Mouse (Mus musculus): ENCODE data around the gene Dhcr24. TPM values are rescaled to one million over a fixed set of nuclear protein-coding genes. Genes with fewer than 3 reads are reported as not detected.
A peak's percentile ranks its signal among the peaks of the same experiment; 100 is the strongest.

Gene Dhcr24
- polyA plus RNA-seq, 1 experiment from 2014 or later = 29.3 TPM

DNA sequence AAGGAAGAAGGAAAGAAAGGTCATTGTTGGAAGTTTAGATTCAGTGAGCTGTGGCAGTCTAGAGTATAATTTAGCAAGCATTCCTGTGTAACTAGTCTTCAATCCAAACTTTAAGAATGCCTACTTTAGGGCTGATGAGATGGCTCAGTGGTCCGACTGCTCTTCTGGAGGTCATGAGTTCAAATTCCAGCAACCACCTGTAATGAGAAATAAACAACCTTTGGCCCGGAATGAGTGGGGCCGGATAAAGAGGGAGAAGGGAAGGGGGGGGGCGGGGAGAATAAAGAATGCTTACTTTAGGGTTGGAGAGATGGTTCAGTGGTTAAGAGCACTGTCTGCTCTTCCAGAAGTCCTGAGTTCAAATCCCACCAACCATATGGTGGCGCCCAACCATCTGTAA is 3.6 kb upstream of the Dhcr24 start:
- WGBS = 85% methylated on average over 5 of the region's 5 CpGs
- Histone ChIP-seq H3K27ac (ENCODE audit: low read depth, low read length) (no peak overlapping the region), H3K4me3 (ENCODE audit: low read depth, low read length) (no peak overlapping the region), H3K36me3 (ENCODE audit: control insufficient read depth, insufficient read depth, low read length) (no peaks in the 10 kb centered on the region), H3K27me3 (ENCODE audit: control insufficient read depth, insufficient read depth, low read length) (no peaks in the 10 kb centered on the region), H3K4me2 (ENCODE audit: low read depth, low read length, severe bottlenecking) (no peak overlapping the region), H3K9me3 (ENCODE audit: control insufficient read depth, low read length) (no peaks in the 10 kb centered on the region), H3K9ac (ENCODE audit: low read length) (no peak overlapping the region), H3K4me1 (replicated peaks; ENCODE audit: control insufficient read depth, insufficient read depth, low read length) (peaks cover 1% of the 10 kb centered on the region; the same call in 1 of the 2 replicates)
- ATAC-seq (replicated peaks; ENCODE audit: low FRiP score) = no peak
- DNase-seq (ENCODE audit: low spot score) = no peak

- Histone ChIP-seq H3K27me3 (ENCODE audit: control insufficient read depth, insufficient read depth, low read length) (no peaks in the 10 kb centered on the region), H3K9me3 (ENCODE audit: control insufficient read depth, low read length) (no peaks in the 10 kb centered on the region), H3K4me2 (ENCODE audit: low read depth, low read length, severe bottlenecking) (no peak overlapping the region), H3K4me1 (replicated peaks; ENCODE audit: control insufficient read depth, insufficient read depth, low read length) (peaks cover 6% of the 10 kb centered on the region), H3K27ac (ENCODE audit: low read depth, low read length) (no peak overlapping the region), H3K4me3 (ENCODE audit: low read depth, low read length) (no peak overlapping the region), H3K9ac (ENCODE audit: low read length) (no peak overlapping the region), H3K36me3 (ENCODE audit: control insufficient read depth, insufficient read depth, low read length) (no peaks in the 10 kb centered on the region)
- no CpG with 5 or more reads among the region's 1 CpGs for WGBS
- DNase-seq (ENCODE audit: low spot score) (no peak), ATAC-seq (replicated peaks; ENCODE audit: low FRiP score) (no peak)
Measured at GRCm38 (mm10) chr4:106557978-106558377, 2.9 kb upstream of the Dhcr24 start.

DNA sequence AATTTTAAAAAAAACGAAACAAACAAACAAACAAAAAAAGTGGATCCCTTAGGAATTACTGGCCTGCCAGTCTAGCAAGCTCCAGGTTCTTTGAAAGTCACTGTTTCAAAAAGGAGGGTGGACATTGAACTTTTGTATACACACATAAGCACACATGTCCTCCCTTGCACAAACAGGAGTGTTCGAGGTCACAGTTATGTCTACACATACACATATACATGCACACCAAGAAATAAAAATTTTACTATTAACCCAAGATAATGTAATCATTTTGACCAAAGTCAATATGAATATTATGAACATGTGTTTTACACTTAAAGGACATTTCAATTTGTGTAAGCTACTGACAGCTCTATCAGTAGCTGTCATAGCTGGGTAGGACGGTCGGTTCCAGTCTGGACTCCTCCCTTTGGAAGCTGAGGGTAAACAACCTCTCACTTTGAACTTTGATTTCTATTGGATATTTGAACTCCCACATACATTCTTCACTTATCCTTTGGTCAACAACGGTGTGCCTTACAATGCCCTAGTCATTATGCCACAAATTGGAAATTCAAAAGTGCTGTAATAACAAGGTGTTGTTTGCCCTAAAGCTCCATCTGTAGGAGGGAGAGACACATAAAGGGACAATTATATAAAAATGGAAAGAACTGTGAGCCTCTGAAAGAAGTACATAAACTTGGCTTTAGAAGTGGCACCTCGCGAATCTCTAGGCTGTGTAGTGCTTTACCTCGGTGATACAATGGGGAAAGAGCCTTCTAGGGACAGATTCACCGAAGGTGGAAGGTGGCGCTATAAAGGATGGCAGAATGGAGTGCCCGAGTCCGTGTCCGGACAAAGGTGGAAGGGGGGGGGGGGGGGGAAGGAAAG is 1.3 kb upstream of the Dhcr24 start:
- Histone ChIP-seq H3K9ac (ENCODE audit: low read length) (no peak overlapping the region; the same call in 1 of the 2 replicates), H3K9me3 (ENCODE audit: control insufficient read depth, low read length) (no peaks in the 10 kb centered on the region), H3K4me2 (ENCODE audit: low read depth, low read length, severe bottlenecking) (peak overlapping the region; percentile 86), H3K4me1 (replicated peaks; ENCODE audit: control insufficient read depth, insufficient read depth, low read length) (peaks cover 12% of the 10 kb centered on the region), H3K27me3 (ENCODE audit: control insufficient read depth, insufficient read depth, low read length) (no peaks in the 10 kb centered on the region), H3K4me3 (ENCODE audit: low read depth, low read length) (peak overlapping the region; percentile 91; the same call in 1 of the 2 replicates), H3K36me3 (ENCODE audit: control insufficient read depth, insufficient read depth, low read length) (no peaks in the 10 kb centered on the region), H3K27ac (ENCODE audit: low read depth, low read length) (peak overlapping the region; percentile 47; the same call in 1 of the 2 replicates)
- WGBS = 31% methylated on average over 13 of the region's 13 CpGs
- DNase-seq (ENCODE audit: low spot score) = no peak
- ATAC-seq (replicated peaks; ENCODE audit: low FRiP score) = no peak

- Histone ChIP-seq H3K27me3 (ENCODE audit: control insufficient read depth, insufficient read depth, low read length) (no peaks in the 10 kb centered on the region), H3K36me3 (ENCODE audit: control insufficient read depth, insufficient read depth, low read length) (no peaks in the 10 kb centered on the region; the same call in 1 of the 2 replicates), H3K4me2 (ENCODE audit: low read depth, low read length, severe bottlenecking) (peak overlapping the region; percentile 86), H3K9me3 (ENCODE audit: control insufficient read depth, low read length) (no peaks in the 10 kb centered on the region), H3K27ac (ENCODE audit: low read depth, low read length) (peak overlapping the region; percentile 65; the same call in 1 of the 2 replicates), H3K9ac (ENCODE audit: low read length) (peak overlapping the region; percentile 48), H3K4me3 (ENCODE audit: low read depth, low read length) (peak overlapping the region; percentile 91), H3K4me1 (replicated peaks; ENCODE audit: control insufficient read depth, insufficient read depth, low read length) (peaks cover 12% of the 10 kb centered on the region)
- under 1% methylated on average over 20 of the region's 20 CpGs for WGBS
- ATAC-seq (replicated peaks; ENCODE audit: low FRiP score) = no peak
- peak; percentile 55 for DNase-seq (ENCODE audit: low spot score)
Measured at GRCm38 (mm10) chr4:106560213-106560845, 509 bp upstream of the Dhcr24 start.

GRCm38 (mm10) chr4:106562006-106562405 is 1.2 kb downstream of the Dhcr24 start:
- WGBS = 14% methylated on average over 6 of the region's 6 CpGs
- Histone ChIP-seq H3K4me2 (ENCODE audit: low read depth, low read length, severe bottlenecking) (peak overlapping the region; percentile 86), H3K27me3 (ENCODE audit: control insufficient read depth, insufficient read depth, low read length) (no peaks in the 10 kb centered on the region), H3K4me3 (ENCODE audit: low read depth, low read length) (peak overlapping the region; percentile 91), H3K9ac (ENCODE audit: low read length) (peak overlapping the region; percentile 87), H3K27ac (ENCODE audit: low read depth, low read length) (no peak overlapping the region), H3K4me1 (replicated peaks; ENCODE audit: control insufficient read depth, insufficient read depth, low read length) (peaks cover 12% of the 10 kb centered on the region), H3K9me3 (ENCODE audit: control insufficient read depth, low read length) (no peaks in the 10 kb centered on the region), H3K36me3 (ENCODE audit: control insufficient read depth, insufficient read depth, low read length) (peaks cover 4% of the 10 kb centered on the region; the same call in 1 of the 2 replicates)
- DNase-seq (ENCODE audit: low spot score) (no peak), ATAC-seq (replicated peaks; ENCODE audit: low FRiP score) (no peak)

GRCm38 (mm10) chr4:106562837-106563790 is 2.3 kb downstream of the Dhcr24 start:
- peaks cover 8% of the 10 kb centered on the region; the same call in 1 of the 2 replicates for H3K36me3 ChIP-seq (ENCODE audit: control insufficient read depth, insufficient read depth, low read length)
- peaks cover 12% of the 10 kb centered on the region for H3K4me1 ChIP-seq (replicated peaks; ENCODE audit: control insufficient read depth, insufficient read depth, low read length)
- H3K9me3 ChIP-seq (ENCODE audit: control insufficient read depth, low read length) = no peaks in the 10 kb centered on the region
- ATAC-seq (replicated peaks; ENCODE audit: low FRiP score) = no peak
- WGBS = 61% methylated on average over 9 of the region's 9 CpGs
- H3K4me2 ChIP-seq (ENCODE audit: low read depth, low read length, severe bottlenecking) = peak overlapping the region; percentile 86
- H3K27ac ChIP-seq (ENCODE audit: low read depth, low read length) = no peak overlapping the region
- peak overlapping the region; percentile 87; the same call in 1 of the 2 replicates for H3K9ac ChIP-seq (ENCODE audit: low read length)
- H3K4me3 ChIP-seq (ENCODE audit: low read depth, low read length) = peak overlapping the region; percentile 91
- no peaks in the 10 kb centered on the region for H3K27me3 ChIP-seq (ENCODE audit: control insufficient read depth, insufficient read depth, low read length)
- no peak for DNase-seq (ENCODE audit: low spot score)

GRCm38 (mm10) chr4:106564161-106564560 is 3.3 kb downstream of the Dhcr24 start:
- Histone ChIP-seq H3K36me3 (ENCODE audit: control insufficient read depth, insufficient read depth, low read length) (peaks cover 8% of the 10 kb centered on the region; the same call in 1 of the 2 replicates), H3K4me2 (ENCODE audit: low read depth, low read length, severe bottlenecking) (no peak overlapping the region), H3K27me3 (ENCODE audit: control insufficient read depth, insufficient read depth, low read length) (no peaks in the 10 kb centered on the region)

DNA sequence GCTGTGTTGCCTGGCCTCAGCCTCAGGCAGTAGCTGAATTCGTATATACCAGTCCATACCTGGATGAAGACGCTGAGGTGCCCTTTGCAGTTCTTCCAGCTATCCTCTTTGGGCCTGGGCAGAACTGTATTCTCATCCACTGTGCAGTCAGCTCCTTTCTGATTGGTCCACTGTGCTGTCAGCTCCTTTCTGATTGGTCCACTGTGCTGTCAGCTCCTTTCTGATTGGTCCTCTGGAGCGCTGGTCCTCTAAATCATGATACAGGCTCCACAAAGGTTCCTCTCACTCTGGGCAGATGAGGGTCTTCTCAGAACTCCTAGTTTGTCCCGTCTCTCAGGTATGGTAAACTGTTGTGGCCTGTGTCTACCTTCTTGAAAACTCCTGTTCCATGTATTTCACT is 8.8 kb downstream of the Dhcr24 start:
- ATAC-seq (replicated peaks; ENCODE audit: low FRiP score) (no peak), DNase-seq (ENCODE audit: low spot score) (no peak)
- no peaks in the 10 kb centered on the region for H3K4me1 ChIP-seq (replicated peaks; ENCODE audit: control insufficient read depth, insufficient read depth, low read length)
- H3K36me3 ChIP-seq (ENCODE audit: control insufficient read depth, insufficient read depth, low read length) = peaks cover 19% of the 10 kb centered on the region
- H3K27ac ChIP-seq (ENCODE audit: low read depth, low read length) = no peak overlapping the region
- no peaks in the 10 kb centered on the region for H3K27me3 ChIP-seq (ENCODE audit: control insufficient read depth, insufficient read depth, low read length)
- WGBS = 93% methylated on average over 4 of the region's 4 CpGs
- no peak overlapping the region for H3K4me2 ChIP-seq (ENCODE audit: low read depth, low read length, severe bottlenecking)
- no peaks in the 10 kb centered on the region for H3K9me3 ChIP-seq (ENCODE audit: control insufficient read depth, low read length)
- no peak overlapping the region for H3K9ac ChIP-seq (ENCODE audit: low read length)
- no peak overlapping the region for H3K4me3 ChIP-seq (ENCODE audit: low read depth, low read length)

More at GRCm38 (mm10) chr4:106564161-106564560, 3.3 kb downstream of the Dhcr24 start:
- H3K9me3 ChIP-seq (ENCODE audit: control insufficient read depth, low read length) = no peaks in the 10 kb centered on the region
- H3K9ac ChIP-seq (ENCODE audit: low read length) = no peak overlapping the region
- no peak for ATAC-seq (replicated peaks; ENCODE audit: low FRiP score)
- 95% methylated on average over 11 of the region's 11 CpGs for WGBS
- peaks cover 12% of the 10 kb centered on the region for H3K4me1 ChIP-seq (replicated peaks; ENCODE audit: control insufficient read depth, insufficient read depth, low read length)
- H3K4me3 ChIP-seq (ENCODE audit: low read depth, low read length) = no peak overlapping the region
- no peak for DNase-seq (ENCODE audit: low spot score)
- H3K27ac ChIP-seq (ENCODE audit: low read depth, low read length) = no peak overlapping the region
